Mouse (Mus musculus) heart, postnatal 4 days (tissue): ENCODE data around the gene Lamtor3. TPM values are rescaled to one million over a fixed set of nuclear protein-coding genes. Genes with fewer than 3 reads are reported as not detected.
"Not testable (repeated sequence)": the region's sequence is repeated elsewhere in the genome, so short reads cannot be mapped to it uniquely, and the experiment has no call there.

Source experiments
- DNase-seq: peaks from one replicate; pipeline ENCODE4 v3.0.0; 2021
- total RNA-seq, 2 experiments: library from RNA; stranded (reverse); gene quantifications; 2 replicates each; pipeline ENCODE4 v1.2.3; 2021

The Lamtor3 gene
- total RNA-seq, 2 experiments from 2014 or later: 74.1 to 79.4 TPM

GRCm38 (mm10) chr3:137935570-137936525 lies 17.5 kb downstream of the Lamtor3 start:
- DNase-seq: no peak

GRCm38 (mm10) chr3:137936541-137936940 lies 18.2 kb downstream of the Lamtor3 start:
- DNase-seq: no peak

- DNase-seq: peak; percentile 80
These were observed 20.3 kb downstream of the Lamtor3 start for GRCm38 (mm10) chr3:137938608-137939007.

GRCm38 (mm10) chr3:137940757-137941156 lies 22.5 kb downstream of the Lamtor3 start:
- DNase-seq: peak; percentile 75

GRCm38 (mm10) chr3:137941555-137941954 lies 23.2 kb downstream of the Lamtor3 start:
- no peak for DNase-seq

- DNase-seq: no peak
These were observed 23.9 kb downstream of the Lamtor3 start for GRCm38 (mm10) chr3:137942098-137942622.

- no peak for DNase-seq
These were observed 25.4 kb downstream of the Lamtor3 start for GRCm38 (mm10) chr3:137943737-137944154.

- DNase-seq: no peak
These were observed 28.5 kb downstream of the Lamtor3 start for GRCm38 (mm10) chr3:137946827-137947226.

GRCm38 (mm10) chr3:137947525-137947924 lies 29.2 kb downstream of the Lamtor3 start:
- DNase-seq: no peak

- DNase-seq: no peak
These were observed 32.0 kb downstream of the Lamtor3 start for GRCm38 (mm10) chr3:137950191-137950885.

- DNase-seq: not testable (repeated sequence)
These were observed 33.0 kb downstream of the Lamtor3 start for GRCm38 (mm10) chr3:137951302-137951701.

GRCm38 (mm10) chr3:137951819-137952218 lies 33.5 kb downstream of the Lamtor3 start:
- no peak for DNase-seq

GRCm38 (mm10) chr3:137952225-137952913 lies 34.1 kb downstream of the Lamtor3 start:
- no peak for DNase-seq

- peak; percentile 61 for DNase-seq
These were observed 34.9 kb downstream of the Lamtor3 start for GRCm38 (mm10) chr3:137952914-137953880.

GRCm38 (mm10) chr3:137954256-137954916 lies 36.1 kb downstream of the Lamtor3 start:
- no peak for DNase-seq

GRCm38 (mm10) chr3:137955560-137956081 lies 37.3 kb downstream of the Lamtor3 start:
- DNase-seq: no peak

- DNase-seq: no peak
These were observed 39.6 kb downstream of the Lamtor3 start for GRCm38 (mm10) chr3:137957864-137958263.

GRCm38 (mm10) chr3:137958352-137958751 lies 40.0 kb downstream of the Lamtor3 start:
- DNase-seq: no peak

GRCm38 (mm10) chr3:137959456-137959855 lies 41.1 kb downstream of the Lamtor3 start:
- no peak for DNase-seq

- no peak for DNase-seq
These were observed 43.6 kb downstream of the Lamtor3 start for GRCm38 (mm10) chr3:137961736-137962385.
